Mouse (Mus musculus) bone marrow, adult 2 months (tissue): Measurements from ENCODE around the gene Psmb9.

Source experiments
- CTCF ChIP-seq: fragments of 200-500 bp; IDR thresholded peaks from 2 replicates; pipeline ENCODE4 v1.5.1; 2011; ENCODE audit warnings: low read length, control low read depth; ENCODE audit not compliant: control insufficient read depth, insufficient read depth
- POLR2A ChIP-seq: fragments of 200-500 bp; IDR thresholded peaks from 2 replicates; pipeline ENCODE4 v1.6.1; 2011; ENCODE audit warnings: low read depth, mild to moderate bottlenecking, control low read depth, low read length, borderline replicate concordance; ENCODE audit not compliant: control insufficient read depth

DNA sequence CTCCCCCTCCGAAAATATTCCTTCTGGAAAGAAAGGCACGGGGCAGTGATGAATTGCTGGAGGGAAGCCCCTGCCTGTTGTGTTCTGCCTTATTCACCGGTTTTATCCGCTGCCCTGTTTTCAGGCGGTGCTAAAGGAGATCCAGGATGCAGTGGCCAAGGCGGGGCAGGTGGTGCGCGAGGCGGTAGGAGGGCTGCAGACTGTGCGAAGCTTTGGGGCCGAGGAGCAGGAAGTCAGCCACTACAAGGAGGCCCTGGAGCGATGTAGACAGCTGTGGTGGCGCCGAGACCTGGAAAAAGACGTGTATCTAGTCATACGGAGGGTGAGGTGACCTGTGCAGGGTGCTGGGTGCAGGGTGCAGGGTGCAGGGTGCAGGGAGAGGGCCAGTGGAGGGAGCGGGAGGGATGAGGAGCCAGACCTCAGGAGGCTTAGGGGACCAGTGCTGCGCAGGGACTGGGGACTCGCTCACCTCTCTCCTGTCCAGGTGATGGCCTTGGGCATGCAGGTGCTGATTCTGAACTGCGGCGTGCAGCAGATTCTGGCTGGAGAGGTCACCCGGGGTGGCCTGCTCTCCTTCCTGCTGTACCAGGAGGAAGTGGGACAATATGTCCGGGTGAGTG, 24.3 kb upstream of the Psmb9 start:
- TF ChIP-seq CTCF (no peak), POLR2A (no peak)
